Mouse (Mus musculus) midbrain, postnatal 0 days (tissue): ENCODE results near the gene Gm6583. TPM values are rescaled to one million over a fixed set of nuclear protein-coding genes. Genes with fewer than 3 reads are reported as not detected.
"Not testable (repeated sequence)": the region's sequence is repeated elsewhere in the genome, so short reads cannot be mapped to it uniquely, and the experiment has no call there.

ENCODE experiments used
- ATAC-seq: fragments of 200-750 bp; cut with Nextera tagmentation; 2 replicates; pipeline ENCODE4 v1.8.0; 2017; ENCODE audit warnings: moderate number of reproducible peaks, mild to moderate bottlenecking, moderate TSS enrichment, moderate library complexity; ENCODE audit not compliant: low FRiP score
- DNase-seq: peaks from one replicate; pipeline ENCODE4 v3.0.0-alpha.2; 2015; ENCODE audit warnings: low spot score
- H3K27ac ChIP-seq: fragments of 300-500 bp; sonication (generic); 2 replicates; pipeline ENCODE4 v1.5.1; 2014; ENCODE audit warnings: low read depth, mild to moderate bottlenecking, low read length, mixed read lengths
- H3K27me3 ChIP-seq: fragments of 300-500 bp; sonication (generic); 2 replicates; pipeline ENCODE4 v1.6.1; 2014; ENCODE audit warnings: low read length, control low read depth, mixed read lengths; ENCODE audit not compliant: insufficient read depth
- H3K36me3 ChIP-seq: fragments of 300-500 bp; sonication (generic); 2 replicates; pipeline ENCODE4 v1.6.1; 2014; ENCODE audit warnings: low read length, control low read depth, mixed read lengths; ENCODE audit not compliant: insufficient read depth
- H3K4me1 ChIP-seq: fragments of 300-500 bp; sonication (generic); 2 replicates; pipeline ENCODE4 v1.6.1; 2014; ENCODE audit warnings: mild to moderate bottlenecking, control low read depth, antibody characterized with exemption, low read length, mixed read lengths; ENCODE audit not compliant: insufficient read depth
- H3K4me2 ChIP-seq: fragments of 300-500 bp; sonication (generic); 2 replicates; pipeline ENCODE4 v1.6.1; 2014; ENCODE audit warnings: low read depth, mild to moderate bottlenecking, low read length, mixed read lengths; ENCODE audit not compliant: poor library complexity, severe bottlenecking
- H3K4me3 ChIP-seq: fragments of 300-500 bp; sonication (generic); 2 replicates; pipeline ENCODE4 v1.5.1; 2014; ENCODE audit warnings: low read depth, mild to moderate bottlenecking, low read length, moderate library complexity
- H3K9ac ChIP-seq: fragments of 300-500 bp; sonication (generic); replicated peaks from 2 replicates; pipeline ENCODE4 v1.6.1; 2014; ENCODE audit warnings: mild to moderate bottlenecking, low read length, moderate library complexity, mixed read lengths; ENCODE audit not compliant: poor library complexity, severe bottlenecking
- H3K9me3 ChIP-seq: fragments of 300-500 bp; sonication (generic); 2 replicates; pipeline ENCODE4 v1.6.1; 2016; ENCODE audit warnings: low read length, control low read depth
- CTCF ChIP-seq: IDR thresholded peaks from 2 replicates; pipeline ENCODE4 v1.5.1; 2016; ENCODE audit warnings: antibody characterized with exemption, mild to moderate bottlenecking
- WGBS: fragments of 180-500 bp; shearing (Covaris S2); extraction: QIAGEN DNeasy Blood & Tissue Kit; methylation state at CpG from one replicate; pipeline ENCODE4 v1.1.7; 2014; 5-methylcytosine and 5-hydroxymethylcytosine counted together
- polyA plus RNA-seq: library from polyadenylated mRNA; unstranded; fragments of >200 nt; fragmentation: Nextera tagmentation; extraction: Ambion mirVana; gene quantifications from 2 replicates; pipeline ENCODE4 v1.2.1, GENCODE M21; 2015
- total RNA-seq: library from RNA; depleted of rRNA; stranded (reverse); fragments of >200 nt; gene quantifications from 2 replicates; pipeline ENCODE4 v1.2.3, GENCODE M21; 2014

Gene Gm6583
- total and polyA plus RNA-seq, 2 experiments from 2014 or later, result not detected

- no peak overlapping the region for H3K9ac ChIP-seq
- ATAC-seq (no peak), DNase-seq (no peak)
- no peaks in the 10 kb centered on the region for H3K27me3 ChIP-seq
- H3K27ac ChIP-seq, result no peak overlapping the region
- peaks cover 4% of the 10 kb centered on the region for H3K36me3 ChIP-seq
- no peaks in the 10 kb centered on the region for H3K4me1 ChIP-seq
- no peak for TF ChIP-seq CTCF
- 76% methylated on average over 6 of the region's 6 CpGs for WGBS
- no peak overlapping the region for H3K4me3 ChIP-seq
- H3K9me3 ChIP-seq, result no peaks in the 10 kb centered on the region
- no peak overlapping the region for H3K4me2 ChIP-seq
Observed at GRCm38 (mm10) chr5:112320936-112321335, 34.9 kb downstream of the Gm6583 start.

- Histone ChIP-seq H3K27me3 (no peaks in the 10 kb centered on the region), H3K4me3 (no peak overlapping the region), H3K9ac (no peak overlapping the region), H3K4me2 (no peak overlapping the region), H3K4me1 (no peaks in the 10 kb centered on the region), H3K27ac (no peak overlapping the region), H3K9me3 (no peaks in the 10 kb centered on the region), H3K36me3 (peaks cover 10% of the 10 kb centered on the region)
- TF ChIP-seq CTCF, result no peak
- ATAC-seq, result no peak
- DNase-seq, result no peak
- WGBS, result 78% methylated on average over 5 of the region's 5 CpGs
Observed at GRCm38 (mm10) chr5:112320379-112320778, 35.5 kb downstream of the Gm6583 start.

DNA sequence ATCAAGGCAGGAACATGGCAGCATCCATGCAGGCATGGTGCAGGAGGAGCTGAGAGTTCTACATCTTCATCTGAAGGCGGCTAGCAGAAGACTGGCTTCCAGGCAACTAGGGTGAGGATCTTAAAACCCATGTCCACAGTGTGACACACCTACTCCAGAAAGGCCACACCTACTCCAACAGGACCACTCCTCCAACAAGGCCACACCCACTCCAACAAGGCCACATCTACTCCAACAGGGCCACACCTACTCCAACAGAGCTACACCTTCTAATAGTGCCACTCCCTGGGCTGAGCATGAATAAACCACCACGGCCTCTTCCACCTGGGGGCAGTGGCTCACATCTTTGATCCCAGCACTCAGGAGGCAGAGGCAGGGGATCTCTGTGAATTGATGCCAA is 36.5 kb downstream of the Gm6583 start:
- H3K4me1 ChIP-seq, H3K9me3 ChIP-seq, H3K9ac ChIP-seq, H3K4me2 ChIP-seq, H3K27me3 ChIP-seq, DNase-seq, H3K27ac ChIP-seq, H3K4me3 ChIP-seq, ATAC-seq: not testable (repeated sequence)
- H3K36me3 ChIP-seq, result peaks cover 17% of the 10 kb centered on the region
- WGBS, result 50% methylated on average over 2 of the region's 2 CpGs

DNA sequence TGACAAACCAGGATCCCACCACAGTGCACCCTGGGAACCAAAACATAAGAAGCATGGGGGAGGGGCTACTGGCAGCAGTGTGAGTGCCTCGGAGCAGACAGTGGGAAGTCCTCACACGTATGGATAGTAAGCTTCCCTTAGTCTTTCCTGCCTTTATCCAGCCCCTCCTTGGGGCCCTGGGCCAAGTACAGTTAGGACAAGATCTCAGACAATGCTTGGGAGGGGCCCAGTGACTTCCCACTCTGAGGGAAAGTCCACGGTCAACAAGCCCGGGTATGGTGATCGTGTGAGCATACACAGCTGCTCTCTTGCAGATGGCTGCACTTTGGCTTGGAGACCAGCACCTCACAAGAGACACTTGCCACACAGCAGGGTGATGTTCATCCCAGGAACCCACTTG is 38.5 kb downstream of the Gm6583 start:
- ATAC-seq, result no peak
- H3K4me3 ChIP-seq, result no peak overlapping the region
- no peak for TF ChIP-seq CTCF
- H3K4me2 ChIP-seq, result no peak overlapping the region
- H3K27ac ChIP-seq, result no peak overlapping the region
- H3K4me1 ChIP-seq, result no peaks in the 10 kb centered on the region
- H3K9ac ChIP-seq, result no peak overlapping the region
- H3K27me3 ChIP-seq, result no peaks in the 10 kb centered on the region
- WGBS, result 63% methylated on average over 5 of the region's 5 CpGs
- H3K9me3 ChIP-seq, result no peaks in the 10 kb centered on the region
- no peak for DNase-seq
- H3K36me3 ChIP-seq, result peaks cover 20% of the 10 kb centered on the region

GRCm38 (mm10) chr5:112316468-112316867 is 39.4 kb downstream of the Gm6583 start:
- DNase-seq, result no peak
- Histone ChIP-seq H3K36me3 (peaks cover 20% of the 10 kb centered on the region), H3K9me3 (no peaks in the 10 kb centered on the region), H3K4me1 (no peaks in the 10 kb centered on the region), H3K4me3 (no peak overlapping the region), H3K27ac (no peak overlapping the region), H3K4me2 (no peak overlapping the region), H3K9ac (no peak overlapping the region), H3K27me3 (no peaks in the 10 kb centered on the region)
- no peak for TF ChIP-seq CTCF
- no peak for ATAC-seq
- WGBS, result 55% methylated on average over 5 of the region's 5 CpGs

- peak; percentile 59; the same call in 1 of the 2 replicates for ATAC-seq
- Histone ChIP-seq H3K27ac (peak overlapping the region; percentile 63), H3K4me2 (no peak overlapping the region), H3K4me3 (no peak overlapping the region), H3K9ac (0 out of 2 replicates have a peak overlapping the region, but pooled peaks have one; percentile 24), H3K4me1 (no peaks in the 10 kb centered on the region), H3K36me3 (peaks cover 49% of the 10 kb centered on the region), H3K9me3 (no peaks in the 10 kb centered on the region), H3K27me3 (no peaks in the 10 kb centered on the region)
- peak; percentile 65 for DNase-seq
- TF ChIP-seq CTCF, result no peak
- WGBS, result 44% methylated on average over 11 of the region's 11 CpGs
Observed at GRCm38 (mm10) chr5:112313222-112313885, 42.5 kb downstream of the Gm6583 start.
